Mouse (Mus musculus) skeletal muscle tissue, adult 2 months (tissue): ENCODE results near the gene Fhdc1.
A peak's percentile ranks its signal among the peaks of the same experiment; 100 is the strongest.

Experiments
- DNase-seq: peaks from one replicate; pipeline ENCODE4 v3.0.0-alpha.2; 2012; ENCODE audit warnings: low read depth, low spot score

Gene Fhdc1

DNA sequence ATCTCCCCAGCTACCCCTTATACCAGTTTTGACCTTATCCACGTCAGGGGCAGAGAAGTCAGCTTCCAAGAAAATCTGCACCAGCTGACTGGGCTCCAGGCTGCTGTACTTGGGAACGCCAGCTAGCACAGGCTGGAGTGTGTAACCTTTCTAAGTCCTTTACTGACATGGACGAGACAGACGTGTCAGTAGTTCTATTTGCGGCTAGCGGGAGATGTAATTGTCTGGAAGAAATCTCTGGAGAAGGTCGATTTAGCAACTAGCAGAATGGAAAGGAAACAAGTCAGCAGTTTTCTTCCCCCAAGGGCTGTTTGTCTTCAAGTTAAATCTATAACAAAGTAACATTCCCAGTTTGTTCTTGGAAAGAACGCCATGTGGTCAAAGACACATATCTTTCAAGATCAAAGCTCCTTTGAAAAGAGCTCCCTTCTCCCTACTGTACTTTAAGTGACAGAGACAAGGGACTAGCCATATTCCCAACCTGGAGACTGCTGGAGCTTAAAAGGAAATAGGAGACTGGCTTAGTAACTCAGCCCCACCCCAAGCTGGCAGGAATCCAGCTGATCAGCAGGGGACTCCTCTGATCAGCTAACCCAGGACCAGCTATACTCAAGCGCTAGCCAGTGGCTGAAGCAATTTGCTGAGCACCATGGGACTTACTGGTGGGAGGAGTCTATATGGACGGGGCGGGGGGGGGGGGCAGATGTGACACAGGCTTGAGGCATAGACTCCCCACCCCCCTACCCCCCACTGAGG lies 44.8 kb downstream of the Fhdc1 start:
- peak; percentile 37 for DNase-seq

DNA sequence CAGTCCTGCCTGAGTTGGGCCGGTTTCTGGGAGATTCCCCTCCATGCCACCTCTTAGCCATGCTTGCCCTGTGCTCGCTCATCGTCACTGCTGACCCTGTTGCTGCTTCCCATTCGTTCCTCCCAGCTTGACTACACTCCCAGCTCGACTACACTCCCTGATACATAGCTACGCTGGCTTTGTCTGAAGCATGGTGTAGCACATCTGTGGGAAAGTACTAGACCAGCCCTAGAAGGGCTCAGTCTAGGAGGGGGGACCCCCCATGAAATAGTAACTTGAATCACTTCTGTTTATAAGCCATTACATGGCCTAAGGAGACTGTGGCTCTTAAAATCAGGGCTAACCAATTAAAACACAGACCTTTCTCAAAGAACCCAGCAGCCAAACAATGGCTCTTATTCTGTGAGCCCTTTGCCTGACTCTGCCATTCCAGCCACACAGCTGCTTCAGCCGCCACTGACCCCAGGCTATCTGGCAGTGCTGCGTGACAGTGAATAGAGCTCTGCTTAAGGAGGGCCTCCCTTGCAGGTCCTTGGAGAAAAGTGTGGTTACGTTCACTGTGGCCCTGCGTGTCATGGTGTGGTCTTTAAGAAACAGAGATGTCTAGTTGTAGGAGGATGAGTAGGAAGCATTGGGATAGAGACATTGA lies 47.3 kb downstream of the Fhdc1 start:
- no peak for DNase-seq

DNA sequence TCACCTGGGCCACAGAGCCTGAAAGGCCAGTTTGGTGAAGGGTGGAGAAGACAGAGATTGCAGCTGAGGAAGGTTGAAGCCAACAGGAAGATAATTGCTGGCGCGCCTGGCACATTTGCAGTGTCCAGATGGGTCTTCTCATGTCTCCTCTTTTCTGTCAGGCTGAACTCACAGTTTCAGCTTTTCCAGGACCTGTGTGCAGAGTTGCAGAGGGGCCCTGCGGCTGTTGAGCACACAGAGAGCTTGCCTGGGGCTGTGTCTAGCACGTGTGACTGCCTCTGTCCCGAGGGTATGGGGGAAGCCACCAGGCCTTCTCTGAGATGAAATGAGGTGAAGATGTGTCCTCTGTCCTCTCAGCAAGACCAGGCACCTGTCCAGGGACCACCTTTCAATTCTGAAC lies 49.0 kb downstream of the Fhdc1 start:
- DNase-seq: no peak

DNA sequence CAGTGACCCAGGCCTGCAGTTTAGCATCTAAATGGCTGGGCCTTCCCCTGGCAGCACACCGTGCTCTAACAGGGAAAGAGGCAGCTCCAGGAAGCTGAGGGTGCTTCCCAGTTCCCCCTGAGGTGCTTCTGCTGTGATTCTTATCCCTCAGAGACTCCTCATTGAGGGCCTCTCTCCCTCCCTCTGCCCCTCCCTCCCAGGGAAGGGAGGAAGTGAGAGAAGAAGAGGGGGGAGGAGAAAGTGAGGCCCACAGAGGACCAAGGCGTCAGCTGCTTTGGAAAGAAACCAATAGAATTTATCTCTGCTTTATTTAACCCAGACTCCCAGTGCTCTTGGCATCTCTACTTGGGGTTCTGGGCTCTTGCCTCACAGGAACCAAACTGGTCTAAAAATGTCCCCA lies 50.1 kb downstream of the Fhdc1 start:
- DNase-seq: no peak

DNA sequence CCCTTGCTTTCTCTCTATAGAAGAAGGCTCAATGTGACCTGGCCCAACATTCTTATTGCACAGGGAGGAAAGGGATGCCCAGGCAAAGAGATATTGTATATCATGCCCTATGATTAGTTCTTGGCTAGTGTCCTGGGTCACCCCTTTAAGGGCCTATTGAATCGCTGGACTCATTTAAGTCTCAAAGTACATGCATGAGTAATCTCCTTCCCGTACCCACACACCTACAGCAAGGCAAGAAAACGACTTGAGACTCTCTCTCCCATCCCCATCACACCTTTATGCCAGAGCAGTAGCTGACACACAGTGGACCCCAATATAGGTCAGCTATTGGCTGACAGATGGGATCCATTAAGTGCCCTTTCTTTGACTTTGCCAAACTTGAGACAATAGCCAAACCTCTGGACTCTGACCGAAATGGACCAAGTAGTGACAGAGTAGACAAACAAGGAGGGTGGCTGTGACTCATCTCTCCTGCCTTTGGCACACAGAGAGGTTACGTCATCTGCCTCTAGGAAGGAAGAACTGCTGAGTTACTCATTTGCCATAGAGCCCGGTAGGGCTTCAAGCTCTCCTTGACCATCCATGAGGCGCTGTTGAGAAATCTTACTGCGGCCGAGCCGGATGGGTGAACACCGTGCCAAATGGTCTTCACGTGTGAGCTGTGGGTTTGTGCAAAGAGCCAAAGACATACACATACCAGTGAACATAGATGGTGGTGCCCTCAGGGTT lies 51.1 kb downstream of the Fhdc1 start:
- peak; percentile 62 for DNase-seq

DNA sequence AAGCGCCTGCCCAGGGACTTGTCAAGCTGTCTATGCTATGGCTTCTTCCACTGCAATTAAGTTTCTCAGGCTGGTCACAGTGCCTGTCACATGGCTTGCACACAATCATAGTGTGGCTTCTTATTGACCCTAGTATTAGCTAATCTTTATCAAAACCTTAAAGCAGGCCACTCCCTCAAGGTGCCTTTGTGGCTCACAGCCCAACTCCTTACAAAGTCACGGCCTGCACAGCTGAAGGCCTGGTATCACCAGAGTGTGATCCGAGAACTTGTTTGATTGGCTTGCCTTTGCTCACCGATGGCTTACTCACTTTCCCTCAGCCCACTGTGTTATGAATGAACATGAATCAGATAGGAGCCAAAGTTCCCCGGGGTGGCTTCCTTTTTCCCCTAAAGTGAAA lies 52.5 kb downstream of the Fhdc1 start:
- no peak for DNase-seq

- no peak for DNase-seq
These were observed 57.9 kb downstream of the Fhdc1 start for GRCm38 (mm10) chr3:84422340-84422739.

GRCm38 (mm10) chr3:84413868-84414267 lies 66.4 kb downstream of the Fhdc1 start:
- no peak for DNase-seq

GRCm38 (mm10) chr3:84412920-84413319 lies 67.3 kb downstream of the Fhdc1 start:
- no peak for DNase-seq

DNA sequence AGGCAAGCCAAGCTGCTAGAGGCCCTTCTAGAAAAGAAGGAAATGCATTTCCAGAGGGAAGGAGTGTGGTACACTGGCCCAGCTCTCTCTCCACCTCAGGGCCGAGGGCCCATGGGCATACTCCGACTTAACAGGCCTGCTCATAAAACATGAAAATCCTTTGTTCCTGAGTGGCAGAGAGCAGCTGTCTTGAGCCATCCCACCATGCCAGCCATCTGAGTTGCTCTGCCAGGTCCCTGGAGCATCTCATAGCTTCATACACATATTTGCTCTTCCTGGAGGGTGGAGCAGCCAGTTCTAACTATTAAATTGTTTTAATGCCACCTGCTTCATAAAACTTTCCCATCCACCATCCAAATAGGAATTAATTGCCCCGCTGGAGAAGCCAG lies 70.8 kb downstream of the Fhdc1 start:
- no peak for DNase-seq

DNA sequence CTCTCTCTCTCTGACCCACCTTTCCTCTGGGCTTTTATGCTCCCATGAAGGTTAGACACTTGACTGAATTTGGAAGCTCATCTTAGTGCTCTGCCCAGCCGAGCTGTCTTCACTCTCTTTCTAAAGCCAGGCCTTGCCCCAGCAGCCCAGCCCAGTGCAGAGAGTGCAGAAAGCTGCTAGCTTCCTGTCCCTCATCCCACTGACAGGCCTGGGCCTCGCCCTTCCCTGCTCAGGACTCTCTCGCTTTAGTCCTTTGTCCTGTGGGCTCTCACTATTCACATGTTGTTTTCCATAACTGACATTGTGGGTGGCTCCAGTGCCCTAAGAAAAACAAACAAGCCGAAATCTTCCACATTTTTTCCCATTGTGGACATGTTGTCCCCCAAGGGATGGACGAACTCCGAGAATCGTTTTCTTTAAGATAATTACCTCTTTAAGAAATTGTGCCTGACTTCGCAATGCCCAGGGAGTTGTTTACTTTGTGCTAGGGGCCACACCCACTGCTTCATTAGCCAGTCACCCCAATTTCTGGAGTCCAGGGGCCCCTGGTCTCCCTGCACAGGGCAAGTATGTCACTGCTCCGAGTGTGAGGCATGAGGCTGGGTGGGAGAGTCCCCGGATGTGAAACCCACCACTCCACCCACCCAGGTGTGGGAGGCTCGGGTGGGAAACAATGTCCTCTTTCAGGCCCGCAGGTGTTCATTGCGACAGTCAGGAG lies 71.3 kb downstream of the Fhdc1 start:
- no peak for DNase-seq

DNA sequence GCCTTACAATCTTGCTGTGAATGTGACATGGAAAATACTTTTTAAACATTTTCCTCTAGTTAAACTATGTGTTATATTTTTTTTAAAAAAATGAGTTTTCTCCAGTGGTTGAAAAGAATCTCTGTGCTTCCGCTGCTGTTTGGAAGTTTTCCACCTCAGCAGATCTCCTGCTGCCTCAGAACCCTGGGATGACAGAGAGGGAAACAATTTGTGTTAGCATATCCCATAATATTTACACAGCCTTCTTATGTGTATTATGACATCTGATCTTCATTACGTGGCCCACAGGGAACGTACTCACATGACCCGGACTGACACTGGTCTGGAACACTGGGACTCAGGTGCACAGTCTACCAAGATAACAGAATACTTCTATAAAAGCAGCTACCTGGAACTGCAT lies 74.7 kb downstream of the Fhdc1 start:
- no peak for DNase-seq

DNA sequence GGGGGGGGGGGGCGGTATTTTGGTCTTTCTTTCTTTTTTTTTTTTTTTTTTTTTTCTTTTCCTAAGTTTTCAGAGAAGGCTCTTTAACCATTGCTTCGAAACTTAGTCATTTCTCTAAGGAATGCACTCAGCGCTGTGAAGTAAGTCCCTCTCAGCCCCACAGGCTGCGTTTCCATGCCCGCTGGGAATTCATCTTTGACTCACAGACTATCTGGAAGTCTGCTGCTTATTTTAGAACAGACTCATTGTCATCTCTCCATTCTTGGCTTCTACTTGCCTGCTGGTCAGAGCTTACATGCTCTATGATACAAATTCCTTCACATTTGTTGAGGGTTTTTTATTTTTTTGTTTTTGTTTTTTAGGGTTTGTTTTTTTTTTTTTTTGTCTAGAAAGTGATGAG lies 76.8 kb downstream of the Fhdc1 start:
- peak; percentile 10 for DNase-seq

GRCm38 (mm10) chr3:84402716-84403115 lies 77.5 kb downstream of the Fhdc1 start:
- DNase-seq: no peak

GRCm38 (mm10) chr3:84397976-84398375 lies 82.3 kb downstream of the Fhdc1 start:
- DNase-seq: no peak

DNA sequence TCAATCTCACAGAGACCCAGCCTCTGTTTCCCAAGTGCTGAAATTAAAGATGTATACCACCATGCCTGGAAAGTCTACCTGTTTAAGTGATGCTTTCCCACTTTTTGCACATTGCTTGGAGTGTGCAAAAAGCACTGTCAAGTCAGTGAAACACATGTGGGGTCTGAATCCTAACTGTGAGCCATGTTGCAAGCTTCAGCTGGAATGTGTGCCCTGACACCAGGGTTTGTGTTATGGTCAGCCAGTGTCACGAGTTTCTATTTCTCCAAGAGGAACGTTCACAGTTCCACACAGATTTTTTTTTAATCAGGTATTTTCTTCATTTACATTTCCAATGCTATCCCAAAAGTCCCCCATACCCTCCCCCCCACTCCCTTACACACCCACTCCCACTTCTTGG lies 84.0 kb downstream of the Fhdc1 start:
- no peak for DNase-seq

DNA sequence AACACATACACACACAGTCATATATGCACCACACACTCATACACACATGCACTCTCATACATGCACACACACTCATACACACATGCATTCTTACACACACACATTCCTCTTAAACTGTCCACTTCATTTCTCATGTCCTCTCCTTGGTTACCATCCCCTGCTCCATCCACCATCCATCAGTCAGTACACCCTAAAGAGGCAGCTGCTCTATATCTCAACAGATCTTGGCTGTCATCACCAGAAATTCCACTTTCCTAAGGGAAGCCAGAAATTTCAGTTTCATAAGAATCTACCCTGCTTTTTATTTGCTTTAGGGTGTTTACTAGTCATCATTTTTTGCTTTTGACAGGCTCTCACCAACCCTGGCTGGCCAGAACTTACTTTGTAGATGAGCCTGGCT lies 84.4 kb downstream of the Fhdc1 start:
- DNase-seq: no peak

GRCm38 (mm10) chr3:84394841-84395447 lies 85.3 kb downstream of the Fhdc1 start:
- DNase-seq: no peak
